Mouse (Mus musculus) T-helper 1 cell (primary cell): ENCODE measurements at regions not wholly inside any gene's neighbourhood (a gene's known extent, or its start where the extent isn't known, plus 50 kb on each side); places are given as distances from the start of the nearest gene placed in this dataset.

ENCODE experiments used
- in situ Hi-C: fragments of 300-600 bp; cut with MboI, MseI; formaldehyde crosslinking; loops from one replicate; pipeline ENCODE4 v1.15.1; 2025; ENCODE audit warnings: high pct_unique_total_duplicates

GRCm38 (mm10) chr3:51009098-51009497, 215.1 kb upstream of the Noct start:
- in situ Hi-C loops, result loop anchor here (10.0 kb wide), 1 partner anchor 1494 kb away; no protein-coding TSS in a partner anchor

- in situ Hi-C loops, result no loop called here
These were observed 204.4 kb upstream of the Noct start for GRCm38 (mm10) chr3:51019650-51020346.

GRCm38 (mm10) chr3:51024655-51025054, 199.6 kb upstream of the Noct start:
- in situ Hi-C loops, result no loop called here

GRCm38 (mm10) chr3:51031821-51032220, 192.4 kb upstream of the Noct start:
- in situ Hi-C loops, result no loop called here

- in situ Hi-C loops, result no loop called here
These were observed 191.0 kb upstream of the Noct start for GRCm38 (mm10) chr3:51033292-51033691.

- in situ Hi-C loops, result no loop called here
These were observed 187.4 kb upstream of the Noct start for GRCm38 (mm10) chr3:51036700-51037306.

- in situ Hi-C loops, result no loop called here
These were observed 181.9 kb upstream of the Noct start for GRCm38 (mm10) chr3:51042223-51042846.

GRCm38 (mm10) chr3:51048739-51049138, 175.5 kb upstream of the Noct start:
- in situ Hi-C loops, result no loop called here

- in situ Hi-C loops, result no loop called here
These were observed 174.1 kb upstream of the Noct start for GRCm38 (mm10) chr3:51050156-51050555.

- in situ Hi-C loops, result no loop called here
These were observed 169.2 kb upstream of the Noct start for GRCm38 (mm10) chr3:51055004-51055403.

GRCm38 (mm10) chr3:51064201-51064600, 160.0 kb upstream of the Noct start:
- in situ Hi-C loops, result no loop called here

- in situ Hi-C loops, result no loop called here
These were observed 157.9 kb upstream of the Noct start for GRCm38 (mm10) chr3:51066373-51066772.

- in situ Hi-C loops, result no loop called here
These were observed 151.8 kb upstream of the Noct start for GRCm38 (mm10) chr3:51072417-51072816.

GRCm38 (mm10) chr3:51073003-51073679, 151.1 kb upstream of the Noct start:
- in situ Hi-C loops, result no loop called here

- in situ Hi-C loops, result no loop called here
These were observed 150.4 kb upstream of the Noct start for GRCm38 (mm10) chr3:51073743-51074319.

- in situ Hi-C loops, result no loop called here
These were observed 148.9 kb upstream of the Noct start for GRCm38 (mm10) chr3:51075219-51075920.

- in situ Hi-C loops, result no loop called here
These were observed 145.8 kb upstream of the Noct start for GRCm38 (mm10) chr3:51078459-51078858.

GRCm38 (mm10) chr3:51080415-51080814, 143.8 kb upstream of the Noct start:
- in situ Hi-C loops, result no loop called here

- in situ Hi-C loops, result no loop called here
These were observed 143.4 kb upstream of the Noct start for GRCm38 (mm10) chr3:51080855-51081254.

GRCm38 (mm10) chr3:51082831-51083575, 141.2 kb upstream of the Noct start:
- in situ Hi-C loops, result no loop called here

GRCm38 (mm10) chr3:51083583-51083982, 140.7 kb upstream of the Noct start:
- in situ Hi-C loops, result no loop called here
